Mouse (Mus musculus) adrenal gland, postnatal 4 days (tissue): ENCODE results near the gene Arid5b. TPM values are rescaled to one million over a fixed set of nuclear protein-coding genes. Genes with fewer than 3 reads are reported as not detected.
A peak's percentile ranks its signal among the peaks of the same experiment; 100 is the strongest.

Source experiments
- DNase-seq, 2 experiments: peaks; one replicate each; pipeline ENCODE4 v3.0.0; 2021 to 2022; ENCODE audit warnings: low spot score in 2 of 2, mixed read lengths in 2 of 2
- total RNA-seq, 2 experiments: library from RNA; stranded (reverse); gene quantifications; 2 replicates each; pipeline ENCODE4 v1.2.3; 2021

Gene Arid5b
- total RNA-seq, 2 experiments from 2014 or later: 47.2 to 47.8 TPM

GRCm38 (mm10) chr10:68140306-68140705, 138.2 kb downstream of the Arid5b start:
- no peak for DNase-seq

- DNase-seq: no peak
These were observed 140.4 kb downstream of the Arid5b start for GRCm38 (mm10) chr10:68138123-68138522.

- no peak for DNase-seq
These were observed 141.2 kb downstream of the Arid5b start for GRCm38 (mm10) chr10:68137151-68137833.

- DNase-seq: peak; percentile 52 to 63
These were observed 142.0 kb downstream of the Arid5b start for GRCm38 (mm10) chr10:68136480-68137083.

- no peak for DNase-seq
These were observed 142.5 kb downstream of the Arid5b start for GRCm38 (mm10) chr10:68136051-68136450.

- DNase-seq: no peak
These were observed 143.1 kb downstream of the Arid5b start for GRCm38 (mm10) chr10:68135416-68135815.

- no peak for DNase-seq
These were observed 144.0 kb downstream of the Arid5b start for GRCm38 (mm10) chr10:68134549-68134948.

GRCm38 (mm10) chr10:68134071-68134470, 144.5 kb downstream of the Arid5b start:
- DNase-seq: no peak

- no peak for DNase-seq
These were observed 145.9 kb downstream of the Arid5b start for GRCm38 (mm10) chr10:68132636-68133035.

GRCm38 (mm10) chr10:68132154-68132553, 146.4 kb downstream of the Arid5b start:
- no peak for DNase-seq

- DNase-seq: no peak
These were observed 148.9 kb downstream of the Arid5b start for GRCm38 (mm10) chr10:68129651-68130050.

- no peak for DNase-seq
These were observed 149.5 kb downstream of the Arid5b start for GRCm38 (mm10) chr10:68129009-68129408.

- no peak for DNase-seq
These were observed 150.1 kb downstream of the Arid5b start for GRCm38 (mm10) chr10:68128441-68128848.

- DNase-seq: no peak
These were observed 150.8 kb downstream of the Arid5b start for GRCm38 (mm10) chr10:68127604-68128256.

- no peak for DNase-seq
These were observed 151.4 kb downstream of the Arid5b start for GRCm38 (mm10) chr10:68127104-68127503.

GRCm38 (mm10) chr10:68126551-68126950, 152.0 kb downstream of the Arid5b start:
- no peak for DNase-seq

GRCm38 (mm10) chr10:68125919-68126550, 152.5 kb downstream of the Arid5b start:
- DNase-seq: no peak

- DNase-seq: no peak
These were observed 153.6 kb downstream of the Arid5b start for GRCm38 (mm10) chr10:68124985-68125384.

GRCm38 (mm10) chr10:68123446-68123845, 155.1 kb downstream of the Arid5b start:
- no peak for DNase-seq

- no peak for DNase-seq
These were observed 156.6 kb downstream of the Arid5b start for GRCm38 (mm10) chr10:68121960-68122359.

- no peak for DNase-seq
These were observed 157.3 kb downstream of the Arid5b start for GRCm38 (mm10) chr10:68121251-68121650.

GRCm38 (mm10) chr10:68120011-68120410, 158.5 kb downstream of the Arid5b start:
- DNase-seq: no peak
